Mouse (Mus musculus) central nervous system, embryonic 18 days (tissue): ENCODE measurements around the gene Snapc4. TPM values are rescaled to one million over a fixed set of nuclear protein-coding genes. Genes with fewer than 3 reads are reported as not detected.

Source experiments
- polyA plus RNA-seq: library from polyadenylated mRNA; depleted of rRNA; stranded (reverse); fragments of >200 nt; gene quantifications from 2 replicates; pipeline ENCODE4 v1.2.3, GENCODE M21; 2012; rRNA removed

The Snapc4 gene
- 57.9 and 63.3 TPM in 2 replicates for polyA plus RNA-seq

GRCm38 (mm10) chr2:26380131-26380771 lies at the start of gene Snapc4:
Snapc4 (minus strand) TSS chr2:26380653.

DNA sequence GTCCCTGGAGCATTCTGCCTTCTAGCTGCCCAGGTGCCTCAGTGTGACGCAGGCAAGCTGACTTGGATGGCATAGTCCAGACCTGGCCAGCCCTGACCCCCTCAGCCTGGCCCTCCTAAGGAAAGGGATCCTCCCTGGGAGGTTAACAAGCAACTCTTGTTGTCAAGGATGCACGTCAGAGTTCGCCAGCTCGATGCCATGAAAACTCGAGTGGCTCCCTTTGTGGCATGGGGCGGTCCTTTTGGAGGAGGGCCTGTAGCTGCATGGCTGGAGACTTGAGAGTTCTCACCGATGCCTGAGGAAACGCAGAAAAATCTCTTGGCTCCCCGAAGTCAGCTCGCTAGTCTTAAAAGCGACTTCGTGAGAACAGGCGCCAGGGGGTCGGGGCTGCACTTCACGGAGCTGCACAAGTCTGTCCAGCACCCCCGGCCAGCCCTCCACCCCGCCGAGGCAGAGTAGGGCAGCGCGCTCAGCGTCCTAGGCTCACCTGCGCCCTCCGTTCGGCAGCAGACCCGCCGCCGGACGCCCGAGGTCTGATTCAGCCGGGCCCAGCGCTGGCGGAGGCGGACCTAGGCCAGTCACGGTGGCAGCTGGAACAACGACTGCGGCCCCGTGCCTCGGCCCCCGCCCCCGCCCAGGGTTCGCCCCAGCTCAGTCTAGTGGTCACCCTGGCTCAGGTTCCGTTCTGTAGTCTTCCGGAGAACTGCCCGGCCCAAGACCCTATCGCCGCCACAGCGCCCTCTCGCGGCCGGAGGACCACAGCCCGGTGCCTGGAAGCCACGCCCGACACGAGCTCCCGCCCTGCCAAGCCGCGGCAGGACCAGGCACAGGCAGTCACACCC lies 28.3 kb upstream of the Snapc4 start, which contains the start of gene Inpp5e:
Inpp5e (minus strand) TSS at position 689 of the 842 bp plus-strand sequence.

GRCm38 (mm10) chr2:26389154-26389690 lies 8.8 kb upstream of the Snapc4 start, which contains the start of the genes Entr1 and Pmpca:
Entr1 (minus strand) TSS chr2:26389316.
Pmpca (plus strand) TSS chr2:26389339.

DNA sequence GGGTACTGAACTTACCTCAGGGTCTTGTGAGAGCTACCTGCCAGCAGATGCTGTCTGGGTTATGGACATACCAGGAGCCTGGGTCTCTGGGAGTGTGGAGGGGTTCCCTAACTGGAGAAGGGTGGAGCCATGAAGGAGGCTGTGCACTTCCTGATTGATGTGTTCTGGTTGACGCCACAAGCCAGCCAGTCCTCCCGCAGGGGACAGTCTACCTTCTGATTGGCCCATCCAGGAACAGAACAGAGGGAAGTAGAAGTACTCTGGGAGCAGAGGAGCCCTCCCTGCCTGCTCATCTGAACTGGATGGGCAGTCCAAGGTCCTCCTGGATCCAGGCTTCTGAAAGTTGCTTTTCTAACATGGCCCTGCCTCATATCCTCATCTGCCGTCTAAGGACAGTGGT lies 19.7 kb downstream of the Snapc4 start, which contains the start of gene Card9:
Card9 (minus strand) TSS at position 147 of the 400 bp plus-strand sequence.

GRCm38 (mm10) chr2:26351358-26352290 lies 28.8 kb downstream of the Snapc4 start, which contains the start of gene Dnlz:
Dnlz (minus strand) TSS chr2:26352110.

DNA sequence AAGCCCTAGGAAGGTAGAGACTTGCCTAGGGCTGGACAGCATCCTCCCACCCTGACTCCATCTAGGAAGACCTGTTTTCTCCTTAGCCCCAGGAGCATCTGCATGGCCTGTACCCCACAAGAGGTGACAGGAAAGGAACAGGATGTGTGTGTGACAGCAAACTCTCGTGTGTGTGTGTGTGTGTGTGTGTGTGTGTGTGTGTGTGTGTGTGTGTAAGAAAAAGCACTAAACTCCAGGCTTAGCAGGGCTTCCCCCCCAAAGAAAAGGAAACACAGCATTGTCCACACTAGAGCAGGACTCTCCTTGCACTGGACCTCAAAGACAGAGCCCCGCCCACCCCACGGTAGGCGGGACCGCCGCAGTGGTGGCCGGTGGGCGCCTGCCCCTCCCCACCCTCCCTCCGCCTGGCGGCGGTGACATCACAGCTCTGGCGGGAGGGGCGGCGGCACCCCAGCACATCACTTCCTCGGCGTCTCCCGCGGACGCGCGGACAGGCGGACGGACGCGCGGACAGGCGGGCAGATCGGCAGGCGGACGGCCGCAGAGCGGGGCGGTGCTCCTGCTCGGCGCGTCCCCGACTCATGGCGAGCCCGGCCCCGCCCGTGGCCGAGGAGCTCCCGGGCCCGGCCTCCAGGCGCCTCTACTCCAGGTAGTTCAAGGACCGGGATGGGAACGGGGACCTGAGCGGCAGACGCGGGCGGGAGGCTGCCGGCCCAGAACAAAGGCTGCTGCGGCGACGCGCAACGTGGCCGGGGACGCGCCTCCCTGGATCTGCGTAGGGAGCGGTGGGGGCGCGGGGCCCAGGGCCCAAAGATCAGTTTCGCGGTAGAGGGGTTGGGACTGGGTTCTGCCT lies 65.2 kb downstream of the Snapc4 start, which contains the start of gene Gpsm1:
Gpsm1 (plus strand) TSS at position 444 of the 853 bp plus-strand sequence.

Other genes starting within 250 kb of the Snapc4 start
- 0.08 and 0.39 TPM in 2 replicates for gene Lhx3, start 172.4 kb downstream of the Snapc4 start, polyA plus RNA-seq
- 18.2 and 19.5 TPM in 2 replicates for gene Qsox2, start 143.1 kb downstream of the Snapc4 start, polyA plus RNA-seq
- 1.4 and 1.7 TPM in 2 replicates for gene Ccdc187, start 86.1 kb downstream of the Snapc4 start, polyA plus RNA-seq
- gene Gpsm1, start 65.1 kb downstream of the Snapc4 start, polyA plus RNA-seq, result 133 and 153 TPM in 2 replicates
- gene Dnlz, start 28.5 kb downstream of the Snapc4 start, polyA plus RNA-seq, result 28.5 and 28.7 TPM in 2 replicates
- 2.1 and 3.2 TPM in 2 replicates for gene Card9, start 19.7 kb downstream of the Snapc4 start, polyA plus RNA-seq
- gene Entr1, start 8.7 kb upstream of the Snapc4 start, polyA plus RNA-seq, result 294 and 301 TPM in 2 replicates
- gene Pmpca, start 8.7 kb upstream of the Snapc4 start, polyA plus RNA-seq, result 123 and 126 TPM in 2 replicates
- gene Inpp5e, start 28.6 kb upstream of the Snapc4 start, polyA plus RNA-seq, result 34.4 and 35.6 TPM in 2 replicates
- gene Sec16a, start 64.6 kb upstream of the Snapc4 start, polyA plus RNA-seq, result 35.6 and 37.3 TPM in 2 replicates
- 11.0 and 11.8 TPM in 2 replicates for gene Notch1, start 136.0 kb upstream of the Snapc4 start, polyA plus RNA-seq
- gene Egfl7, start 199.4 kb upstream of the Snapc4 start, polyA plus RNA-seq, result 131 and 140 TPM in 2 replicates
- not detected in 2 replicates for gene Gm20532, start 206.0 kb upstream of the Snapc4 start, polyA plus RNA-seq
- 4.8 and 6.1 TPM in 2 replicates for gene Agpat2, start 223.8 kb upstream of the Snapc4 start, polyA plus RNA-seq
- 123 and 131 TPM in 2 replicates for gene Fam69b, start 247.8 kb upstream of the Snapc4 start, polyA plus RNA-seq